Mouse (Mus musculus): ENCODE results near the gene Hsbp1. TPM values are rescaled to one million over a fixed set of nuclear protein-coding genes. Genes with fewer than 3 reads are reported as not detected.

Gene Hsbp1
- polyA plus RNA-seq, 2 experiments = 214 to 327 TPM

- DNase-seq (ENCODE audit: low spot score) (no peak), ATAC-seq (ENCODE audit: low FRiP score, low read depth) (no peak)
- Histone ChIP-seq H3K4me3 (replicated peaks; ENCODE audit: low read length) (no peak overlapping the region), H3K9ac (ENCODE audit: low read depth, low read length, severe bottlenecking) (no peak overlapping the region), H3K9me3 (ENCODE audit: control insufficient read depth, low read length) (no peaks in the 10 kb centered on the region), H3K27me3 (ENCODE audit: control insufficient read depth, insufficient read depth, low read length) (no peaks in the 10 kb centered on the region), H3K27ac (replicated peaks; ENCODE audit: low read depth, low read length) (no peak overlapping the region), H3K4me2 (replicated peaks; ENCODE audit: low read depth, low read length, severe bottlenecking) (no peak overlapping the region), H3K4me1 (ENCODE audit: control insufficient read depth, insufficient read depth, low read length) (no peaks in the 10 kb centered on the region), H3K36me3 (ENCODE audit: control insufficient read depth, insufficient read depth, low read length) (no peaks in the 10 kb centered on the region)
- 77% methylated on average over 6 of the region's 6 CpGs for WGBS
- no peak for TF ChIP-seq POLR2A (IDR thresholded peaks at IDR 0.05; ENCODE audit: borderline replicate concordance, extremely low read depth, insufficient read depth, insufficient read length)
Measured at GRCm38 (mm10) chr8:119385854-119386253, 41.6 kb downstream of the Hsbp1 start.

GRCm38 (mm10) chr8:119386988-119387387 lies 42.7 kb downstream of the Hsbp1 start:
- H3K36me3 ChIP-seq (ENCODE audit: control insufficient read depth, insufficient read depth, low read length) = no peaks in the 10 kb centered on the region
- no peak overlapping the region for H3K9ac ChIP-seq (ENCODE audit: low read depth, low read length, severe bottlenecking)
- no peaks in the 10 kb centered on the region for H3K4me1 ChIP-seq (ENCODE audit: control insufficient read depth, insufficient read depth, low read length)
- no peak overlapping the region for H3K4me2 ChIP-seq (replicated peaks; ENCODE audit: low read depth, low read length, severe bottlenecking)
- no peak overlapping the region for H3K4me3 ChIP-seq (replicated peaks; ENCODE audit: low read length)
- H3K9me3 ChIP-seq (ENCODE audit: control insufficient read depth, low read length) = no peaks in the 10 kb centered on the region
- ATAC-seq (ENCODE audit: low FRiP score, low read depth) (no peak), DNase-seq (ENCODE audit: low spot score) (no peak)
- no peaks in the 10 kb centered on the region for H3K27me3 ChIP-seq (ENCODE audit: control insufficient read depth, insufficient read depth, low read length)
- WGBS = 75% methylated on average over 6 of the region's 6 CpGs
- TF ChIP-seq POLR2A (IDR thresholded peaks at IDR 0.05; ENCODE audit: borderline replicate concordance, extremely low read depth, insufficient read depth, insufficient read length) = no peak
- H3K27ac ChIP-seq (replicated peaks; ENCODE audit: low read depth, low read length) = no peak overlapping the region

- no peaks in the 10 kb centered on the region for H3K9me3 ChIP-seq (ENCODE audit: control insufficient read depth, low read length)
- no peaks in the 10 kb centered on the region for H3K27me3 ChIP-seq (ENCODE audit: control insufficient read depth, insufficient read depth, low read length)
- 71% methylated on average over 9 of the region's 9 CpGs for WGBS
- DNase-seq (ENCODE audit: low spot score) (no peak), ATAC-seq (ENCODE audit: low FRiP score, low read depth) (no peak)
- no peak for TF ChIP-seq POLR2A (IDR thresholded peaks at IDR 0.05; ENCODE audit: borderline replicate concordance, extremely low read depth, insufficient read depth, insufficient read length)
- H3K9ac ChIP-seq (ENCODE audit: low read depth, low read length, severe bottlenecking) = peak overlapping the region; percentile 78; the same call in 1 of the 2 replicates
- H3K27ac ChIP-seq (replicated peaks; ENCODE audit: low read depth, low read length) = no peak overlapping the region
- peak overlapping the region; percentile 99 for H3K4me2 ChIP-seq (replicated peaks; ENCODE audit: low read depth, low read length, severe bottlenecking)
- H3K4me1 ChIP-seq (ENCODE audit: control insufficient read depth, insufficient read depth, low read length) = peaks cover 8% of the 10 kb centered on the region
- no peaks in the 10 kb centered on the region for H3K36me3 ChIP-seq (ENCODE audit: control insufficient read depth, insufficient read depth, low read length)
- H3K4me3 ChIP-seq (replicated peaks; ENCODE audit: low read length) = peak overlapping the region; percentile 80
Measured at GRCm38 (mm10) chr8:119394097-119394496, 49.8 kb downstream of the Hsbp1 start.

GRCm38 (mm10) chr8:119394524-119395026 lies 50.3 kb downstream of the Hsbp1 start, which contains the start of gene Mlycd:
Gene Mlycd, plus strand, starts transcription at chr8:119394878.
- DNase-seq (ENCODE audit: low spot score) (peak; percentile 88), ATAC-seq (ENCODE audit: low FRiP score, low read depth) (peak; percentile 93)
- H3K9me3 ChIP-seq (ENCODE audit: control insufficient read depth, low read length) = no peaks in the 10 kb centered on the region
- H3K27me3 ChIP-seq (ENCODE audit: control insufficient read depth, insufficient read depth, low read length) = no peaks in the 10 kb centered on the region
- no peak for TF ChIP-seq POLR2A (IDR thresholded peaks at IDR 0.05; ENCODE audit: borderline replicate concordance, extremely low read depth, insufficient read depth, insufficient read length)
- no peaks in the 10 kb centered on the region for H3K36me3 ChIP-seq (ENCODE audit: control insufficient read depth, insufficient read depth, low read length)
- H3K4me1 ChIP-seq (ENCODE audit: control insufficient read depth, insufficient read depth, low read length) = peaks cover 8% of the 10 kb centered on the region
- 3% methylated on average over 22 of the region's 44 CpGs for WGBS
- H3K4me2 ChIP-seq (replicated peaks; ENCODE audit: low read depth, low read length, severe bottlenecking) = peak within 1 kb of the TSS; percentile 99
- H3K27ac ChIP-seq (replicated peaks; ENCODE audit: low read depth, low read length) = peak within 1 kb of the TSS; percentile 65; the same call in 1 of the 2 replicates
- H3K9ac ChIP-seq (ENCODE audit: low read depth, low read length, severe bottlenecking) = peak within 1 kb of the TSS; percentile 78
- peak within 1 kb of the TSS; percentile 80 for H3K4me3 ChIP-seq (replicated peaks; ENCODE audit: low read length)

GRCm38 (mm10) chr8:119395072-119395950 lies 51.0 kb downstream of the Hsbp1 start:
- Histone ChIP-seq H3K27ac (replicated peaks; ENCODE audit: low read depth, low read length) (peak overlapping the region; percentile 65; the same call in 1 of the 2 replicates), H3K4me3 (replicated peaks; ENCODE audit: low read length) (peak overlapping the region; percentile 80), H3K9ac (ENCODE audit: low read depth, low read length, severe bottlenecking) (peak overlapping the region; percentile 78), H3K9me3 (ENCODE audit: control insufficient read depth, low read length) (no peaks in the 10 kb centered on the region), H3K36me3 (ENCODE audit: control insufficient read depth, insufficient read depth, low read length) (no peaks in the 10 kb centered on the region), H3K4me1 (ENCODE audit: control insufficient read depth, insufficient read depth, low read length) (peaks cover 8% of the 10 kb centered on the region), H3K4me2 (replicated peaks; ENCODE audit: low read depth, low read length, severe bottlenecking) (peak overlapping the region; percentile 99), H3K27me3 (ENCODE audit: control insufficient read depth, insufficient read depth, low read length) (no peaks in the 10 kb centered on the region)
- WGBS = 7% methylated on average over 67 of the region's 83 CpGs
- ATAC-seq (ENCODE audit: low FRiP score, low read depth) (peak; percentile 68), DNase-seq (ENCODE audit: low spot score) (no peak)
- TF ChIP-seq POLR2A (IDR thresholded peaks at IDR 0.05; ENCODE audit: borderline replicate concordance, extremely low read depth, insufficient read depth, insufficient read length) = no peak

Other genes starting within 250 kb of the Hsbp1 start
- 13.6 and 14.8 TPM in 2 replicates for gene Mlycd, start 50.4 kb downstream of the Hsbp1 start, polyA plus RNA-seq (2012; rRNA removed)
- gene Mlycd, start 50.4 kb downstream of the Hsbp1 start, polyA plus RNA-seq (2014; fragmentation: Nextera tagmentation; extraction: Ambion mirVana) = 17.0 and 19.1 TPM in 2 replicates
- 2.1 and 2.7 TPM in 2 replicates for gene Osgin1, start 89.6 kb downstream of the Hsbp1 start, polyA plus RNA-seq (2012; rRNA removed)
- gene Osgin1, start 89.6 kb downstream of the Hsbp1 start, polyA plus RNA-seq (2014; fragmentation: Nextera tagmentation; extraction: Ambion mirVana) = 1.2 and 2.2 TPM in 2 replicates
- 7.8 and 9.5 TPM in 2 replicates for gene Necab2, start 102.2 kb downstream of the Hsbp1 start, polyA plus RNA-seq (2012; rRNA removed)
- 2.2 and 2.6 TPM in 2 replicates for gene Necab2, start 102.2 kb downstream of the Hsbp1 start, polyA plus RNA-seq (2014; fragmentation: Nextera tagmentation; extraction: Ambion mirVana)
- 0.29 and 0.51 TPM in 2 replicates for gene Slc38a8, start 157.2 kb downstream of the Hsbp1 start, polyA plus RNA-seq (2012; rRNA removed)
- gene Slc38a8, start 157.2 kb downstream of the Hsbp1 start, polyA plus RNA-seq (2014; fragmentation: Nextera tagmentation; extraction: Ambion mirVana) = not detected in 2 replicates
- gene Mbtps1, start 214.2 kb downstream of the Hsbp1 start, polyA plus RNA-seq (2012; rRNA removed) = 155 and 179 TPM in 2 replicates
- 122 and 125 TPM in 2 replicates for gene Mbtps1, start 214.2 kb downstream of the Hsbp1 start, polyA plus RNA-seq (2014; fragmentation: Nextera tagmentation; extraction: Ambion mirVana)
- gene Hsdl1, start 230.7 kb downstream of the Hsbp1 start, polyA plus RNA-seq (2012; rRNA removed) = 15.5 and 17.2 TPM in 2 replicates
- gene Hsdl1, start 230.7 kb downstream of the Hsbp1 start, polyA plus RNA-seq (2014; fragmentation: Nextera tagmentation; extraction: Ambion mirVana) = 31.3 and 34.2 TPM in 2 replicates
- 0.04 and 0.06 TPM in 2 replicates for gene Dnaaf1, start 230.7 kb downstream of the Hsbp1 start, polyA plus RNA-seq (2012; rRNA removed)
- gene Dnaaf1, start 230.7 kb downstream of the Hsbp1 start, polyA plus RNA-seq (2014; fragmentation: Nextera tagmentation; extraction: Ambion mirVana) = not detected in 2 replicates